Mouse (Mus musculus): ENCODE measurements at regions not wholly inside any gene's neighbourhood (a gene's known extent, or its start where the extent isn't known, plus 50 kb on each side); places are given as distances from the start of the nearest gene placed in this dataset.
"Not testable (repeated sequence)": the region's sequence is repeated elsewhere in the genome, so short reads cannot be mapped to it uniquely, and the experiment has no call there.

- no peak for DNase-seq
Observed at GRCm38 (mm10) chr7:61615156-61615555, 731.2 kb upstream of the Ndn start.

- no peak for DNase-seq
Observed at GRCm38 (mm10) chr7:61644893-61645545, 701.4 kb upstream of the Ndn start.

DNA sequence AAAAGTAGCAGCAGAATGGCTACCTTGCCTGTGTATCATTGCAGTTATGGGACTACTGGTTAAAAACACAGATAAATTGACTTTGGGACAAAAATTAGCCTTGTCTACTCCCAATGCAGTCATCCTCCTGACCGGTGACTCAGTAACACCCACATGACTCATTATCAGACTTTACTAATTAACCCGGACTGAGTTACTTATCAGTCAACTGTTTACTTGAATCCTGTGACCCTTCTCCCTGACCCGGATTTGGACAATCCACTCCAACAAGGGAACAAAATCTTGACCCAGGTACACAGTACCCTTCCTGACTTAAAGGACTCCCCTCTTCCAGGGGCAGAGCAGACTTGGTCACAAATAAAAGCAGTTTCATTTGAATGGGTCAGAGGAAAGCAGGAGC lies 688.3 kb upstream of the Ndn start:
- no peak for DNase-seq

- DNase-seq, result no peak
Observed at GRCm38 (mm10) chr7:61683080-61683479, 663.3 kb upstream of the Ndn start.

DNA sequence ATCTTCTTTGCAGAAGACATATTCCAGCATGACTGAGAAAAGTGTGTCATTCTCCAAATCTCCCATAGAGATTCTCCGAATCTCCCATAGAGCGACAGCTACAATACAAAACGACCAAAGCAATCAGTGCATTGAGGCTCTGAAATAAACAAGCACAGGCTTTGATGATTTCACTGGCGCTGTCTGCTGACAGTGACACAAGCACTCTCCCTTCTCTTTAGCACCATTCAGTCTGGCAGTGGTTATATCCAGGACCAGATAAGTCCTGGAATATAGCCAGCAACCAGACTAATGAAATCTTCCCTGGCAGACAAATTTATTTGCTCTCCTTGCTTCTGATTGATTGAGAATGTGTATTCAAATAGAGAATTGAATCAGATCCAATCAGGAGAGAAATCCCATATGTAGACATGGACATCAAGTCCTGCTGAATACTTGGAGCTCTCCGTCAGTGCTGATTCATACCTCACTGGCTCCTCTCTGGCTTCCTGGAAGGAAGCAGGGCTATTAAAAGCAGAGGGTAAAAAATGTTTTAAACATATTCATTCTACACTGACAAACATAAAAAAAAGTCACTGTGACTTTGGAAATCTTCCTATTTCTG lies 661.2 kb upstream of the Ndn start:
- DNase-seq, result no peak

GRCm38 (mm10) chr7:61726149-61726548 lies 620.2 kb upstream of the Ndn start:
- no peak for DNase-seq

DNA sequence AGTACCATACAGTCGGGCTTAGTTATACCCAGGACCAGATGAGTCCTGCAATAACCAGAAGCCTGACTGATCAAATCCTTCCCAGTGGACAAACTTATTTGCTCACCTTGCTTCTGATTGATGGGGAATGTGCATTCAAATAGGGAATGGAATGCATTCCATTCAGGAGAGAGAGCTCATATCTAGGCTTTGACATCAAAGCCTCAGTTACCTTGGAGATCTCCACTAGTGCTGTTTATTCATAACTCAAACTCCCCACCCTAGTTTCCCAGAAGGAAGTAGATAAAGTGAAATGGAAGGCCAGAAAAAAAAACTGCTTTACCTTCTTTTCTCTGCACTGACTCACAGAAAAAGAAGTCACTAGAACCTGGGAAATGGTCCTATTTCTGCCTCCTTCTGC lies 608.9 kb upstream of the Ndn start:
- no peak for DNase-seq

DNA sequence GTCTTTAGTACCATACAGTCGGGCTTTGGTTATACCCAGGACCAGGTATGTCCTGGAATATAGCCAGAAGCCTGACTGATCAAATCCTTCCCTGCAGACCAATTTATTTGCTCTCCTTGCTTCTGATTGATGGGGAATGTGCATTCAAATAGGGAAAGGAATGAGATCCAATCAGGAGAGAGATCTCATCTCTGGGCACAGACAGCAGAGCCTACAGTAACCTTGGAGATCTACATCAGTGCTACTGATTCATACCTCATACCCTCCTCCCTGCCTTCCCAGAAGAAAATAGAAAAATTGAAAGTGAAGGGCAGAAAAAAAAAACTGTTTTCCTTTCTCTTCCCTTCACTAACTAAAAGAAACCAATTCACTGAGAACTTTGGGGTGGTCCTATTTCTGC lies 607.0 kb upstream of the Ndn start:
- not testable (repeated sequence) for DNase-seq

DNA sequence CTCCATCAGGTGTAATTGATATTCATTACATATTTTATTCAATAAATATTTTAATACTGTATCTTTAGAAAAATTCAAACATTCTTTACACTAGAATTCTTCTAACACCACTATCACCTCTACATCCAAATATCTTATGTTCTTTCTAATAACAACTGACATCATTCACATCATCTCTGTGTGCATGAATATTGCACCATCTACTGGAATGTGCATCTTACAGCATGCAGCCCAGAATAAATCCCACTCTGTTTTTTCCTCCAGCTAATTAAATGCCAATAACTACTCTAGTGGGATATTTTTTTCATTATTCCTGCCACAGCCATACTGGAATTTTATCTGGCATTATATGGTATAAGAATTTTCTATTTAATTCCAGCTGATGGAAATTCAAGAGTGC lies 576.5 kb upstream of the Ndn start:
- no peak for DNase-seq

DNA sequence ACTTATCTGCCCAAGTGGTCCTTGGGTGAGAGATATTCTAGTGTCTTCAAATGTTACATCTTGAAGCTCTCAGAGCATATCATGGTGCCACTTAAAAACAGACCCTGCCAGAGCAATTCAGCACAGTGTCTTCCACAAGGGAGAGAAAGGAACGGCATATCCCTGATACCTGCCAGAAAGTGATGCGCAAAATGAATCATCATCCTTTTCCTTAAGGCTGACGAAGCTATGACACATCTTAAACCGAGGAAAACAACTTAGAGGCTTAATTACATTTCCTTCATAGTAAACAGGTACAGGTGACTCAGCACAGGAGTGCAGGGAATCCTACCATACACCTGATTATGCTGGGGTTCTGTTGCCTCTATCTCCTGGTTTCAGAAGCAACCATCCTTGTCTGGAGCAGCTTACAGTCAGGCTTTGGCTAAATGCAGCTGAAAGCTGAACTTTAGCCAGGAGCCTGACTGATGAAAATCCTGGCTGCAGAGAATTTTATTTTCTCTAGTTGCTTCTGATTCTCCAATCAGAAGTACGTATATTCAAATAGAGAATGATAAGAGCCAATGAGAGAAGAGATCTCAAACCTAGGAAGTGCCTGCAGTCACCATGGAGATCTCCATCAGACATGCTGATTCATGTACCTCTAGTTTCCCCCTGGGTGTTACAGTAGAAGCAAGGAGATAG lies 556.1 kb upstream of the Ndn start:
- DNase-seq, result no peak

DNA sequence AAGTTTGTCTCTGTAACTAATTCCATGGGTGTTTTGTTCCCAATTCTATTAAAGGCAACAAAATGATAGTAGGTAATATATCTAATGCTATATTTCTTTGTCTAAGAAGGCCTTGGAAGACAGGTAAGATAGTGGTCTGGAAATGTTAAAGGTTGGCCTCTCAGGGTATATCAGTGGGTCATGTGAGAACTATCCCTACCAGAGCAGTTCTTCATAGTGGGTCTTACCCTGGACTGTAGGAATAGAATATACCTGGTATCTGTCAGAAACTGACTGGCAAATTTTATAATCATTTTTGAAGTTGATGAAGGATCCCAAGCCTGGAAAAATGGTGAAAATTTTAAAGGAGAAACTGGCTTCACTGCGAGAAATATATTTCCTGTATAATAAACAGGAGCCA lies 509.5 kb upstream of the Ndn start:
- no peak for DNase-seq

- peak; percentile 13 for DNase-seq
Observed at GRCm38 (mm10) chr7:61837240-61837639, 509.1 kb upstream of the Ndn start.

DNA sequence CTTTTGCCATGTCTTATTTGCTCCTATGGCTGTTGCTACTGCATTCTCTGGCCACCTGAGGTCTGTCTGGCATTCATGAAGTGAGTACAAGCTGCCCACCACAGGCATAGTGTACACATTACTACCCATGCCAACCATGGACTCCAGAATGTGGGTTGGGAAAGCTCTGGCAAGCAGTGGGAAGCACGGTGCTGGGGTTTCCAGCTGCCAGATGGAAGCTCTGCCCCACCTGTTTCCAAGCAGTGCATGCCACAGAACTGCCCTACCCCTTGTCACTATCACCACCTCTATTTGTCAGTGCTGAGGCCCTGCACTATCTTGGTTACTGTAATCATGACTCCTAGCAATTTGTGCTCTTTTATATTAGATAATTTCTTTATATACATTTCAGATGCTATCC lies 494.4 kb upstream of the Ndn start:
- DNase-seq, result no peak

GRCm38 (mm10) chr7:61864517-61864916 lies 481.9 kb upstream of the Ndn start:
- no peak for DNase-seq

GRCm38 (mm10) chr7:61866376-61866775 lies 480.0 kb upstream of the Ndn start:
- DNase-seq, result no peak

GRCm38 (mm10) chr7:61876220-61876619 lies 470.1 kb upstream of the Ndn start:
- no peak for DNase-seq

DNA sequence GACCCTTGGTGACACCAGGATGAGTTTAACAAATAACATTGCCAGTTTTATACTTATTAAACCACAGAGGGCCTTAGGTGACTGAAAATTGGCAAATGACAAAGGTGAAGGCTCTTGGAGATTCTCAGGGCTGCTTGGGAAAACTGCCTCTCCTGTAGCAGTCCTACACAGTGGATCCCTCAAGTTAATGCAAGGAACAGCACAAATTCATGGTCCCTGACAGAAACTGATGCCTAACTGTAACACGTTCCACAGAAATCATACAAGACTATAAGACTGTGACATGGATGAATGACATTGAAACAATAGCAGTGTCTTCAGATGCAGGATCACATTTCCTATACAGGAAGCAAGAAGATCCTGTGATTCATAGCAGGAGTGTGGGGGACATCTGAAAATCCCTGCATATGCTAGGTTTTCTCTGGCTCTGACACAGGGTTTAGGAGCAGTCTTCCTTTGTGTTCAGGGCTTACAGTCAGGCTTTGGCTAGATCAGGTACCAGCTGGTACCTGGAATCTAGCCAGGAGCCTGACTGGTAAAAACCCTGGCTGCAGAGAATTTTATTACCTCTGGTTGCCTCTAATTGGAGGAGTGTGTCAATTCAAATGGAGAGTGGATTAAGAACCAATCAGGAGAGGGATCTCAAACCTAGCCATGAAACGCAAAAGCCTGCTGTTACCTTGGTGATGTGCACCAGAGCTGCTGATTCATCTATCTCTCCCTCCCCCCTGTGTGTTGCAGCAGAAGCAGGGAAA lies 468.9 kb upstream of the Ndn start:
- peak; percentile 53 for DNase-seq

- DNase-seq, result no peak
Observed at GRCm38 (mm10) chr7:61878095-61878494, 468.3 kb upstream of the Ndn start.

- no peak for DNase-seq
Observed at GRCm38 (mm10) chr7:61878585-61878984, 467.8 kb upstream of the Ndn start.
